Mouse (Mus musculus): ENCODE results near the gene Cnn3.

- TF ChIP-seq CTCF (conservative IDR thresholded peaks at IDR 0.05; ENCODE audit: low read length): no peak
- no peak for TF ChIP-seq NANOG (IDR thresholded peaks at IDR 0.05; ENCODE audit: borderline replicate concordance, low read length)
Measured at GRCm38 (mm10) chr3:121402096-121402495, 24.2 kb upstream of the Cnn3 start.
